Mouse (Mus musculus) G1E (cell line): ENCODE measurements around the gene Sh2d5. TPM values are rescaled to one million over a fixed set of nuclear protein-coding genes. Genes with fewer than 3 reads are reported as not detected.
A peak's percentile ranks its signal among the peaks of the same experiment; 100 is the strongest.

ENCODE experiments used
- ATAC-seq: 2 replicates; pipeline ENCODE4 v1.8.0; 2016; ENCODE audit warnings: mild to moderate bottlenecking; ENCODE audit not compliant: insufficient number of reproducible peaks, poor library complexity, low FRiP score, severe bottlenecking; ENCODE audit errors: extremely low read depth
- DNase-seq: peaks from one replicate; pipeline ENCODE4 v3.0.0; 2012; ENCODE audit warnings: low spot score
- H3K27me3 ChIP-seq: 2 replicates; pipeline ENCODE4 v1.6.1; 2012; ENCODE audit warnings: mild to moderate bottlenecking, low read length, inconsistent platforms; ENCODE audit not compliant: insufficient read depth
- H3K36me3 ChIP-seq: replicated peaks from 2 replicates; pipeline ENCODE3; 2012; ENCODE audit warnings: mild to moderate bottlenecking, inconsistent platforms
- H3K4me1 ChIP-seq: 2 replicates; pipeline ENCODE4 v1.6.1; 2012; ENCODE audit warnings: low read depth, low read length, inconsistent platforms, mixed read lengths; ENCODE audit not compliant: insufficient read depth
- H3K4me3 ChIP-seq: 2 replicates; pipeline ENCODE4 v1.5.1; 2012; ENCODE audit warnings: low read depth, mild to moderate bottlenecking, inconsistent platforms, low read length, moderate library complexity, mixed read lengths
- H3K9me3 ChIP-seq: replicated peaks from 2 replicates; pipeline ENCODE4 v1.6.1; 2012; ENCODE audit warnings: inconsistent platforms
- CTCF ChIP-seq: IDR thresholded peaks from 2 replicates; pipeline ENCODE4 v1.5.1; 2012; ENCODE audit warnings: low read depth, low read length, inconsistent platforms, mixed read lengths
- GATA1 ChIP-seq: IDR thresholded peaks from 2 replicates; pipeline ENCODE4 v1.6.1; 2012; ENCODE audit warnings: borderline replicate concordance, low read length, inconsistent platforms, mixed read lengths
- GATA2 ChIP-seq: IDR thresholded peaks from 2 replicates; pipeline ENCODE4 v1.6.1; 2012; ENCODE audit warnings: low read depth, low read length, inconsistent platforms, borderline replicate concordance
- POLR2AphosphoS5 ChIP-seq: IDR thresholded peaks from 2 replicates; pipeline ENCODE4 v1.6.1; 2012; ENCODE audit warnings: low read depth, low read length, inconsistent platforms; ENCODE audit not compliant: insufficient replicate concordance
- TAL1 ChIP-seq: conservative IDR thresholded peaks from 2 replicates; pipeline ENCODE4 v1.6.1; 2012; ENCODE audit warnings: low read depth, low read length, inconsistent platforms, mixed read lengths
- polyA plus RNA-seq: library from polyadenylated mRNA; stranded (reverse); fragments of >175 nt; gene quantifications from 2 replicates; pipeline ENCODE4 v1.2.3, GENCODE M21; 2012
- total RNA-seq, 2 experiments: library from RNA; stranded (forward) in 1 of 2; stranded (reverse) in 1 of 2; fragments of 200-1000 nt in 1 of 2; fragments of >200 nt in 1 of 2; fragmentation: Nextera tagmentation in 1 of 2; gene quantifications; 2 replicates each; pipeline ENCODE4 v1.2.3; 2014 to 2017

Gene Sh2d5
- total and polyA plus RNA-seq, 3 experiments = 0.55 to 0.68 (median 0.61) TPM

DNA sequence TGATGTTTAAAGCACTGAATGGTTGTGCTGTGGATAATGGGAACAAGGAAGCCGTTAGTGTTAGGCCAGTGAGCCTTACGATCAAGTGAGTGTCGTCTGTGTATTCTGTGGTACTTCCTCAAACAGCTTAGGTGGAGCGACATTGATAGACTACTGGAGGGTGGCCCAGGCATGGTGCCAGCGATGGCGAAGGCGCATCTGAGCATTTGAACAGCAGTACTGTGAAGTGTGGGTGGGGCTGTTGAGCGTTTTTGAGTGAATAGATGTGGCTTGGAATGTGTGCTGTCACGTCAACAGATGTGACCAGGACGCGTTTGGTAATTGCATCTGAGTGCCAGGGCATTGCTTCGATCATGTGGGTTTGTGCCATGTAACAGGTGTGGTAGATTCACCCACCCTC is 57.5 kb downstream of the Sh2d5 start:
- no peak for ATAC-seq
- Histone ChIP-seq H3K9me3 (no peaks in the 10 kb centered on the region), H3K4me1 (peaks cover 41% of the 10 kb centered on the region), H3K27me3 (no peaks in the 10 kb centered on the region), H3K4me3 (no peak overlapping the region), H3K36me3 (peaks cover 72% of the 10 kb centered on the region)
- DNase-seq = peak; percentile 39
- TF ChIP-seq GATA1 (no peak), POLR2AphosphoS5 (no peak), CTCF (no peak), GATA2 (no peak), TAL1 (no peak)

DNA sequence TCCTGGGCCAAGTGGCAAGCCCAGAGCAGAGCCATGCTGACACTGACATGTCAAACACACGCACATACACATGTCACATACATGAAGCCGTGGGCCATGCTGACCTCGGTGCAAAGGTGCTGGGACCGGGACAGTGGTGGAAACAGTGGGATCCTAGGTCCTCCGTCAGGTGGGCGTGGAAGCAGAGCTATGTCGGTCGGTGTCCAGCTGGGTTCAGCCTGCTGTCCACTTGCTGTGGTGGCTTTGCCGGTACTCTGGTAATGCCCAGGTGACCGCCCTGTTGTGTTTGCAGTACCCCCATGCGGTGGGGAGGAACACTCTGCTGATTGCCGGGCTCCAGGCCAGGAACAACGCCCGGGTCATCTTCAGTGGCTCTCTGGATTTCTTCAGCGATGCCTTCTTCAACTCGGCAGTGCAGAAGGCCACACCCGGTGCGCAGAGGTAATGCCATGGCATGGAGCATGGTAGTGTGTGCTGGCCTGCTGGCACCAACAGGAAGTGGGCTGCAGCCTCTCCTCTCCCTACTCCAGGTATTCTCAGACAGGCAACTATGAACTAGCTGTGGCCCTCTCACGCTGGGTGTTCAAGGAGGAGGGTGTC is 60.2 kb downstream of the Sh2d5 start:
- no peak overlapping the region for H3K4me3 ChIP-seq
- no peaks in the 10 kb centered on the region for H3K9me3 ChIP-seq
- TF ChIP-seq TAL1 (no peak), GATA1 (no peak), POLR2AphosphoS5 (no peak), CTCF (no peak)
- ATAC-seq (no peak), DNase-seq (no peak)
- peaks cover 25% of the 10 kb centered on the region for H3K4me1 ChIP-seq
- H3K36me3 ChIP-seq = peaks cover 95% of the 10 kb centered on the region
- H3K27me3 ChIP-seq = no peaks in the 10 kb centered on the region

Other genes starting within 250 kb of the Sh2d5 start
- gene Hp1bp3, start 34.1 kb upstream of the Sh2d5 start, total RNA-seq (2014; fragmentation: Nextera tagmentation) = 179 and 216 TPM in 2 replicates
- gene Hp1bp3, start 34.1 kb upstream of the Sh2d5 start, total RNA-seq (2017) = 118 and 127 TPM in 2 replicates
- 41.6 TPM in 2 replicates for gene Hp1bp3, start 34.1 kb upstream of the Sh2d5 start, polyA plus RNA-seq
- gene Kif17, start within 50 bp of the Sh2d5 start, total RNA-seq (2014; fragmentation: Nextera tagmentation) = not detected in 2 replicates
- gene Kif17, start within 50 bp of the Sh2d5 start, total RNA-seq (2017) = 0.16 TPM in 1 of 2 replicates, not detected in the other
- 0.13 and 0.16 TPM in 2 replicates for gene Kif17, start within 50 bp of the Sh2d5 start, polyA plus RNA-seq
- 159 and 162 TPM in 2 replicates for gene Ddost, start 54.3 kb downstream of the Sh2d5 start, total RNA-seq (2014; fragmentation: Nextera tagmentation)
- 63.3 and 81.3 TPM in 2 replicates for gene Ddost, start 54.3 kb downstream of the Sh2d5 start, total RNA-seq (2017)
- 93.2 and 99.4 TPM in 2 replicates for gene Ddost, start 54.3 kb downstream of the Sh2d5 start, polyA plus RNA-seq
- gene Pink1, start 75.9 kb downstream of the Sh2d5 start, total RNA-seq (2014; fragmentation: Nextera tagmentation) = 9.3 and 15.0 TPM in 2 replicates
- gene Pink1, start 75.9 kb downstream of the Sh2d5 start, total RNA-seq (2017) = 19.4 and 27.0 TPM in 2 replicates
- 26.5 and 30.1 TPM in 2 replicates for gene Pink1, start 75.9 kb downstream of the Sh2d5 start, polyA plus RNA-seq
- not detected in 2 replicates for gene Cda, start 117.6 kb downstream of the Sh2d5 start, total RNA-seq (2014; fragmentation: Nextera tagmentation)
- not detected in 2 replicates for gene Cda, start 117.6 kb downstream of the Sh2d5 start, total RNA-seq (2017)
- not detected in 2 replicates for gene Cda, start 117.6 kb downstream of the Sh2d5 start, polyA plus RNA-seq
- gene Fam43b, start 146.1 kb downstream of the Sh2d5 start, total RNA-seq (2014; fragmentation: Nextera tagmentation) = not detected in 2 replicates
- gene Fam43b, start 146.1 kb downstream of the Sh2d5 start, total RNA-seq (2017) = 0.11 TPM in 1 of 2 replicates, not detected in the other
- not detected in 2 replicates for gene Fam43b, start 146.1 kb downstream of the Sh2d5 start, polyA plus RNA-seq
- gene Mul1, start 184.3 kb downstream of the Sh2d5 start, total RNA-seq (2014; fragmentation: Nextera tagmentation) = 8.6 and 10.5 TPM in 2 replicates
- 9.2 TPM in 2 replicates for gene Mul1, start 184.3 kb downstream of the Sh2d5 start, total RNA-seq (2017)
- gene Mul1, start 184.3 kb downstream of the Sh2d5 start, polyA plus RNA-seq = 41.4 and 53.3 TPM in 2 replicates
- gene Camk2n1, start 203.9 kb downstream of the Sh2d5 start, total RNA-seq (2014; fragmentation: Nextera tagmentation) = 3.0 TPM in 2 replicates
- 1.5 and 1.6 TPM in 2 replicates for gene Camk2n1, start 203.9 kb downstream of the Sh2d5 start, total RNA-seq (2017)
- gene Camk2n1, start 203.9 kb downstream of the Sh2d5 start, polyA plus RNA-seq = 3.7 and 4.9 TPM in 2 replicates